Mouse (Mus musculus) hindbrain, postnatal 0 days (tissue): Measurements from ENCODE around the gene Cdh23. TPM values are rescaled to one million over a fixed set of nuclear protein-coding genes. Genes with fewer than 3 reads are reported as not detected.

Experiments
- ATAC-seq: fragments of 200-750 bp; cut with Nextera tagmentation; 2 replicates; pipeline ENCODE4 v1.8.0; 2017; ENCODE audit warnings: mild to moderate bottlenecking, moderate TSS enrichment, moderate library complexity
- DNase-seq: peaks from one replicate; pipeline ENCODE4 v3.0.0-alpha.2; 2015; ENCODE audit warnings: low spot score
- H3K27ac ChIP-seq: fragments of 300-500 bp; sonication (generic); 2 replicates; pipeline ENCODE4 v1.5.1; 2014; ENCODE audit warnings: mild to moderate bottlenecking
- H3K27me3 ChIP-seq: fragments of 300-500 bp; sonication (generic); 2 replicates; pipeline ENCODE4 v1.6.1; 2014; ENCODE audit warnings: low read length, mixed read lengths; ENCODE audit not compliant: insufficient read depth
- H3K36me3 ChIP-seq: fragments of 300-500 bp; sonication (generic); 2 replicates; pipeline ENCODE4 v1.6.1; 2014; ENCODE audit warnings: low read length, mixed read lengths; ENCODE audit not compliant: insufficient read depth
- H3K4me1 ChIP-seq: fragments of 300-500 bp; sonication (generic); 2 replicates; pipeline ENCODE4 v1.6.1; 2014; ENCODE audit warnings: antibody characterized with exemption, low read length, mixed read lengths; ENCODE audit not compliant: insufficient read depth
- H3K4me2 ChIP-seq: fragments of 300-500 bp; sonication (generic); 2 replicates; pipeline ENCODE4 v1.6.1; 2014; ENCODE audit warnings: low read depth, mild to moderate bottlenecking, low read length, moderate library complexity, mixed read lengths
- H3K4me3 ChIP-seq: fragments of 300-500 bp; sonication (generic); 2 replicates; pipeline ENCODE4 v1.5.1; 2014; ENCODE audit warnings: low read length
- H3K9ac ChIP-seq: fragments of 300-500 bp; sonication (generic); replicated peaks from 2 replicates; pipeline ENCODE4 v1.6.1; 2014; ENCODE audit warnings: mild to moderate bottlenecking, low read length, moderate library complexity, mixed read lengths
- H3K9me3 ChIP-seq: fragments of 300-500 bp; sonication (generic); 2 replicates; pipeline ENCODE4 v1.6.1; 2016; ENCODE audit warnings: low read length, mixed read lengths
- CTCF ChIP-seq: IDR thresholded peaks from 2 replicates; pipeline ENCODE4 v1.5.1; 2016; ENCODE audit warnings: antibody characterized with exemption, control low read depth, low read depth
- WGBS: fragments of 180-500 bp; shearing (Covaris S2); extraction: QIAGEN DNeasy Blood & Tissue Kit; methylation state at CpG from one replicate; pipeline ENCODE4 v1.1.7; 2014; 5-methylcytosine and 5-hydroxymethylcytosine counted together
- polyA plus RNA-seq: library from polyadenylated mRNA; unstranded; fragments of >200 nt; fragmentation: Nextera tagmentation; extraction: Ambion mirVana; gene quantifications from 2 replicates; pipeline ENCODE4 v1.2.1, GENCODE M21; 2015
- total RNA-seq: library from RNA; depleted of rRNA; stranded (reverse); fragments of >200 nt; gene quantifications from 2 replicates; pipeline ENCODE4 v1.2.3, GENCODE M21; 2014

Gene Cdh23
- total and polyA plus RNA-seq, 2 experiments from 2014 or later: 3.5 to 31.8 TPM

GRCm38 (mm10) chr10:60269141-60270064 lies 426.9 kb downstream of the Cdh23 start:
- Histone ChIP-seq H3K9ac (no peak overlapping the region), H3K36me3 (no peaks in the 10 kb centered on the region), H3K4me3 (no peak overlapping the region), H3K4me1 (no peaks in the 10 kb centered on the region), H3K27me3 (no peaks in the 10 kb centered on the region), H3K9me3 (no peaks in the 10 kb centered on the region), H3K27ac (no peak overlapping the region), H3K4me2 (no peak overlapping the region)
- no peak for TF ChIP-seq CTCF
- ATAC-seq (peak; percentile 66; the same call in 1 of the 2 replicates), DNase-seq (no peak)
- WGBS: 70% methylated on average over 13 of the region's 13 CpGs

- TF ChIP-seq CTCF: no peak
- H3K36me3 ChIP-seq: no peaks in the 10 kb centered on the region
- no peak overlapping the region for H3K4me2 ChIP-seq
- H3K4me3 ChIP-seq: no peak overlapping the region
- WGBS: 87% methylated on average over 11 of the region's 11 CpGs
- no peak overlapping the region for H3K27ac ChIP-seq
- no peaks in the 10 kb centered on the region for H3K4me1 ChIP-seq
- DNase-seq (no peak), ATAC-seq (no peak)
- no peaks in the 10 kb centered on the region for H3K27me3 ChIP-seq
- no peak overlapping the region for H3K9ac ChIP-seq
- H3K9me3 ChIP-seq: no peaks in the 10 kb centered on the region
These were observed 427.6 kb downstream of the Cdh23 start for GRCm38 (mm10) chr10:60268738-60269137.

GRCm38 (mm10) chr10:60266842-60267401 lies 429.4 kb downstream of the Cdh23 start:
- ATAC-seq: no peak
- WGBS: 89% methylated on average over 8 of the region's 8 CpGs

GRCm38 (mm10) chr10:60265252-60265651 lies 431.0 kb downstream of the Cdh23 start:
- H3K9me3 ChIP-seq: no peaks in the 10 kb centered on the region
- H3K36me3 ChIP-seq: no peaks in the 10 kb centered on the region
- no peak overlapping the region for H3K27ac ChIP-seq
- WGBS: 58% methylated on average over 10 of the region's 10 CpGs
- no peak for TF ChIP-seq CTCF
- H3K4me1 ChIP-seq: no peaks in the 10 kb centered on the region; the same call in 1 of the 2 replicates
- no peaks in the 10 kb centered on the region for H3K27me3 ChIP-seq
- H3K4me3 ChIP-seq: no peak overlapping the region
- no peak overlapping the region for H3K9ac ChIP-seq
- no peak overlapping the region for H3K4me2 ChIP-seq
- ATAC-seq (no peak), DNase-seq (peak; percentile 44)

More at GRCm38 (mm10) chr10:60266842-60267401, 429.4 kb downstream of the Cdh23 start:
- H3K4me3 ChIP-seq: no peak overlapping the region
- no peaks in the 10 kb centered on the region for H3K27me3 ChIP-seq
- H3K9ac ChIP-seq: no peak overlapping the region
- no peak for TF ChIP-seq CTCF
- no peak overlapping the region for H3K4me2 ChIP-seq
- H3K9me3 ChIP-seq: no peaks in the 10 kb centered on the region
- no peak for DNase-seq
- H3K36me3 ChIP-seq: no peaks in the 10 kb centered on the region
- H3K4me1 ChIP-seq: no peaks in the 10 kb centered on the region; the same call in 1 of the 2 replicates
- H3K27ac ChIP-seq: no peak overlapping the region

GRCm38 (mm10) chr10:60263351-60263750 lies 432.9 kb downstream of the Cdh23 start:
- no peak for ATAC-seq
- 92% methylated on average over 7 of the region's 7 CpGs for WGBS
- no peaks in the 10 kb centered on the region; the same call in 1 of the 2 replicates for H3K4me1 ChIP-seq
- no peak for TF ChIP-seq CTCF
- H3K27me3 ChIP-seq: no peaks in the 10 kb centered on the region
- DNase-seq: no peak
- no peaks in the 10 kb centered on the region for H3K9me3 ChIP-seq
- H3K36me3 ChIP-seq: no peaks in the 10 kb centered on the region
- no peak overlapping the region for H3K4me2 ChIP-seq
- no peak overlapping the region for H3K27ac ChIP-seq
- no peak overlapping the region for H3K9ac ChIP-seq
- H3K4me3 ChIP-seq: no peak overlapping the region

GRCm38 (mm10) chr10:60262386-60262785 lies 433.9 kb downstream of the Cdh23 start:
- ATAC-seq: peak; percentile 93
- H3K9ac ChIP-seq: no peak overlapping the region
- DNase-seq: peak; percentile 90
- 14% methylated on average over 3 of the region's 3 CpGs for WGBS
- no peak for TF ChIP-seq CTCF
- H3K36me3 ChIP-seq: no peaks in the 10 kb centered on the region
- H3K27me3 ChIP-seq: no peaks in the 10 kb centered on the region
- H3K4me1 ChIP-seq: no peaks in the 10 kb centered on the region; the same call in 1 of the 2 replicates
- H3K27ac ChIP-seq: peak overlapping the region; percentile 56; the same call in 1 of the 2 replicates
- H3K4me3 ChIP-seq: no peak overlapping the region
- no peaks in the 10 kb centered on the region for H3K9me3 ChIP-seq
- H3K4me2 ChIP-seq: no peak overlapping the region
